Mouse (Mus musculus): ENCODE data around the gene Khdc1a.
"Not testable (repeated sequence)": the region's sequence is repeated elsewhere in the genome, so short reads cannot be mapped to it uniquely, and the experiment has no call there.

Gene Khdc1a

GRCm38 (mm10) chr1:21349341-21349740, at the start of gene Khdc1a:
TSS of gene Khdc1a (plus strand) at chr1:21349641.
- DNase-seq (ENCODE audit: low spot score), result no peak

GRCm38 (mm10) chr1:21299826-21300225, 49.6 kb upstream of the Khdc1a start:
- no peak for DNase-seq (ENCODE audit: low spot score)

- DNase-seq (ENCODE audit: low spot score), result no peak
These were observed 47.8 kb upstream of the Khdc1a start for GRCm38 (mm10) chr1:21301686-21302085.

GRCm38 (mm10) chr1:21304174-21304573, 45.3 kb upstream of the Khdc1a start:
- no peak for DNase-seq (ENCODE audit: low spot score)

GRCm38 (mm10) chr1:21304646-21305045, 44.8 kb upstream of the Khdc1a start:
- DNase-seq (ENCODE audit: low spot score), result no peak

GRCm38 (mm10) chr1:21305443-21305842, 44.0 kb upstream of the Khdc1a start:
- DNase-seq (ENCODE audit: low spot score), result peak; percentile 10

GRCm38 (mm10) chr1:21314336-21314735, 35.1 kb upstream of the Khdc1a start:
- no peak for DNase-seq (ENCODE audit: low spot score)

GRCm38 (mm10) chr1:21315756-21316155, 33.7 kb upstream of the Khdc1a start:
- no peak for DNase-seq (ENCODE audit: low spot score)

GRCm38 (mm10) chr1:21316305-21316704, 33.1 kb upstream of the Khdc1a start:
- DNase-seq (ENCODE audit: low spot score), result no peak

GRCm38 (mm10) chr1:21318202-21318601, 31.2 kb upstream of the Khdc1a start:
- DNase-seq (ENCODE audit: low spot score), result no peak

GRCm38 (mm10) chr1:21320271-21320670, 29.2 kb upstream of the Khdc1a start:
- DNase-seq (ENCODE audit: low spot score), result not testable (repeated sequence)

- DNase-seq (ENCODE audit: low spot score), result no peak
These were observed 27.8 kb upstream of the Khdc1a start for GRCm38 (mm10) chr1:21321656-21322055.

- no peak for DNase-seq (ENCODE audit: low spot score)
These were observed 25.4 kb upstream of the Khdc1a start for GRCm38 (mm10) chr1:21323996-21324574.

- no peak for DNase-seq (ENCODE audit: low spot score)
These were observed 24.8 kb upstream of the Khdc1a start for GRCm38 (mm10) chr1:21324633-21325032.

GRCm38 (mm10) chr1:21326733-21327132, 22.7 kb upstream of the Khdc1a start:
- no peak for DNase-seq (ENCODE audit: low spot score)

GRCm38 (mm10) chr1:21331161-21331560, 18.3 kb upstream of the Khdc1a start:
- DNase-seq (ENCODE audit: low spot score), result not testable (repeated sequence)

- DNase-seq (ENCODE audit: low spot score), result no peak
These were observed 16.0 kb upstream of the Khdc1a start for GRCm38 (mm10) chr1:21333222-21333973.

GRCm38 (mm10) chr1:21335836-21336235, 13.6 kb upstream of the Khdc1a start:
- DNase-seq (ENCODE audit: low spot score), result no peak

GRCm38 (mm10) chr1:21340745-21341144, 8.7 kb upstream of the Khdc1a start:
- DNase-seq (ENCODE audit: low spot score), result no peak

- peak; percentile 9 for DNase-seq (ENCODE audit: low spot score)
These were observed 5.2 kb upstream of the Khdc1a start for GRCm38 (mm10) chr1:21344253-21344652.

GRCm38 (mm10) chr1:21344752-21345151, 4.7 kb upstream of the Khdc1a start:
- DNase-seq (ENCODE audit: low spot score), result not testable (repeated sequence)

- DNase-seq (ENCODE audit: low spot score), result not testable (repeated sequence)
These were observed 18.6 kb downstream of the Khdc1a start, which contains the start of gene Khdc1c for GRCm38 (mm10) chr1:21368031-21368430. TSS of gene Khdc1c (plus strand) at chr1:21368331.

- no peak for DNase-seq (ENCODE audit: low spot score)
These were observed 33.8 kb downstream of the Khdc1a start, which contains the start of gene Khdc1b for GRCm38 (mm10) chr1:21383256-21383655. TSS of gene Khdc1b (plus strand) at chr1:21383556.
